Mouse (Mus musculus) layer of hippocampus, adult 6 months (tissue): ENCODE results near the gene Olfr791. TPM values are rescaled to one million over a fixed set of nuclear protein-coding genes. Genes with fewer than 3 reads are reported as not detected.

Experiments
- long read RNA-seq, 2 experiments: library from polyadenylated mRNA; unstranded; transcript quantifications; one replicate each; pipeline ENCODE4 v2.0.0; 2019 to 2020
- polyA plus RNA-seq: library from polyadenylated mRNA; unstranded; fragments of <200 nt; fragmentation: Nextera tagmentation; gene quantifications from 2 replicates; pipeline ENCODE4 v1.2.3, GENCODE M21; 2021

Olfr791 gene
- not detected in 2 replicates for polyA plus RNA-seq
- long read RNA-seq, experiment 1: 0 reads
- long read RNA-seq, experiment 2: 0 reads

GRCm38 (mm10) chr10:129521492-129521891 is at the start of gene Olfr791:
TSS of gene Olfr791 (plus strand) at chr10:129521792.

DNA sequence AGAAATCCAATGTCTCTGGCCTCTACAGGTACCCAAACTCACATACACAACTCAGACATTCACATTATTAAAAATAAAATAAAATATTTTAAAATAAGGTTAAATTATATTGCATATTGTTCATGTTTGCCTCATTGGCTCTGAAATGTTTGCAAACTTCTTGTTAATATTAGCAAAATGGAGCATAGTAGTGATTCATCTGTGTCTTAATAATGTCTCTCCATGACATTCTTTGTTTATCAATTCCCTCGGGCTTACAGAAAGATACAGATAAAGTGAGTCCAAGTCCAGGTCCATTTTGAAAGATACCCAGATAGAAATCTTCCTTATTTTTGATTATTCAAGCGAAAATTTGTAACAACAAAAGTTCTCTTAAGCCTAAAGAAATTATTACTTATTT is 37.1 kb upstream of the Olfr791 start, which contains the start of gene Olfr789:
Olfr789 (plus strand) TSS at position 301 of the 400 bp plus-strand sequence.

GRCm38 (mm10) chr10:129498192-129498591 is 23.4 kb upstream of the Olfr791 start, which contains the start of gene Olfr790:
TSS of gene Olfr790 (plus strand) at chr10:129498492.

GRCm38 (mm10) chr10:129538862-129539261 is 17.3 kb downstream of the Olfr791 start, which contains the start of gene Olfr792:
TSS of gene Olfr792 (plus strand) at chr10:129539162.

DNA sequence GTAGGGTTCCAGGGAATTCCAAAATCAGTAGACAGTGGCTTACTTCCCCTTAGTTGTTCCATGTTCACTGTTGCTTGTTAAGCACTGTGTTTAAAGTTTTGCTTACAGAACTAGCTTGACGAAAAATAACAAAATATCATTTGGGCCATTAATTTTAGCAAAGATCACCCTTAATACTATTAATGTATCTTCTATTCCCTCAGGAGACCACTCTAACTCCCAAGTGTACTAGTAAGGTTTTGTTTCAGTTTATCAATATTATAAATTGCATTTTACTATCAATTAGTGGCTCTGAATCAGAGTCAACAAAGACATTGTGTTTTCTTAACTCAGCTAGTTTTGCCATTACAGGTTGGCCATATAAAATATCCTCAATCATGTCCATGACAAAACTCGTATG is 45.8 kb downstream of the Olfr791 start, which contains the start of gene Olfr794:
Olfr794 (plus strand) TSS at position 301 of the 400 bp plus-strand sequence.

Other genes starting within 250 kb of the Olfr791 start
- not detected in 2 replicates for gene Olfr780, start 203.7 kb upstream of the Olfr791 start, polyA plus RNA-seq
- gene Olfr781, start 192.9 kb upstream of the Olfr791 start, polyA plus RNA-seq: not detected in 2 replicates
- gene Olfr782, start 172.9 kb upstream of the Olfr791 start, polyA plus RNA-seq: not detected in 2 replicates
- gene Olfr784, start 137.7 kb upstream of the Olfr791 start, polyA plus RNA-seq: not detected in 2 replicates
- not detected in 2 replicates for gene Olfr785, start 116.4 kb upstream of the Olfr791 start, polyA plus RNA-seq
- not detected in 2 replicates for gene Olfr786, start 94.5 kb upstream of the Olfr791 start, polyA plus RNA-seq
- gene Olfr787, start 59.9 kb upstream of the Olfr791 start, polyA plus RNA-seq: not detected in 2 replicates
- not detected in 2 replicates for gene Olfr788, start 50.8 kb upstream of the Olfr791 start, polyA plus RNA-seq
- gene Olfr789, start 37.0 kb upstream of the Olfr791 start, polyA plus RNA-seq: not detected in 2 replicates
- gene Olfr790, start 23.3 kb upstream of the Olfr791 start, polyA plus RNA-seq: not detected in 2 replicates
- gene Olfr792, start 17.4 kb downstream of the Olfr791 start, polyA plus RNA-seq: not detected in 2 replicates
- gene Olfr794, start 45.9 kb downstream of the Olfr791 start, polyA plus RNA-seq: not detected in 2 replicates
- gene Olfr796, start 90.8 kb downstream of the Olfr791 start, polyA plus RNA-seq: not detected in 2 replicates
- not detected in 2 replicates for gene Olfr798, start 106.1 kb downstream of the Olfr791 start, polyA plus RNA-seq
- gene Olfr799, start 115.7 kb downstream of the Olfr791 start, polyA plus RNA-seq: not detected in 2 replicates
- not detected in 2 replicates for gene Olfr800, start 135.9 kb downstream of the Olfr791 start, polyA plus RNA-seq
- not detected in 2 replicates for gene Olfr801, start 152.1 kb downstream of the Olfr791 start, polyA plus RNA-seq
- 0.03 TPM in 1 of 2 replicates, not detected in the other for gene Olfr802, start 166.4 kb downstream of the Olfr791 start, polyA plus RNA-seq
- not detected in 2 replicates for gene Olfr803, start 172.5 kb downstream of the Olfr791 start, polyA plus RNA-seq
- gene Olfr804, start 181.4 kb downstream of the Olfr791 start, polyA plus RNA-seq: not detected in 2 replicates
- gene Olfr805, start 207.6 kb downstream of the Olfr791 start, polyA plus RNA-seq: not detected in 2 replicates
- not detected in 2 replicates for gene Olfr806, start 220.1 kb downstream of the Olfr791 start, polyA plus RNA-seq
- gene Olfr807, start 236.0 kb downstream of the Olfr791 start, polyA plus RNA-seq: not detected in 2 replicates
- not detected in 2 replicates for gene Olfr808, start 243.7 kb downstream of the Olfr791 start, polyA plus RNA-seq